Mouse (Mus musculus): ENCODE measurements at regions not wholly inside any gene's neighbourhood (a gene's known extent, or its start where the extent isn't known, plus 50 kb on each side); places are given as distances from the start of the nearest gene placed in this dataset.

GRCm38 (mm10) chr4:127421927-127422450 is 64.0 kb upstream of the Gjb5 start:
- H3K4me1 ChIP-seq (ENCODE audit: control insufficient read depth in 1 of 2, insufficient read depth in 2 of 2) = no peaks in the 10 kb centered on the region
- no peaks in the 10 kb centered on the region for H3K36me3 ChIP-seq (replicated peaks in 1 of 2; ENCODE audit: control insufficient read depth in 1 of 2, insufficient read depth in 1 of 2, low read length in 1 of 2)
- peaks cover 85% of the 10 kb centered on the region for H3K9me3 ChIP-seq (replicated peaks; ENCODE audit: low read length)
- H3K4me2 ChIP-seq (ENCODE audit: insufficient read depth, low read depth, poor library complexity, severe bottlenecking) = no peak overlapping the region
- DNase-seq (ENCODE audit: extremely low read depth) = no peak
- TF ChIP-seq CHD2 (IDR thresholded peaks at IDR 0.05; ENCODE audit: low read length) = no peak
- TF ChIP-seq TCF12 (IDR thresholded peaks at IDR 0.05; ENCODE audit: low read depth, low read length) = no peak
- no peak for TF ChIP-seq MAZ (IDR thresholded peaks at IDR 0.05; ENCODE audit: low read depth, low read length)
- TF ChIP-seq ZC3H11A (IDR thresholded peaks at IDR 0.05; ENCODE audit: low read depth, low read length) = no peak
- TF ChIP-seq POLR2AphosphoS2 (IDR thresholded peaks at IDR 0.05; ENCODE audit: low read depth, low read length) = no peak
- TF ChIP-seq E2F4 (IDR thresholded peaks at IDR 0.05; ENCODE audit: insufficient replicate concordance, low read depth, low read length) = no peak
- TF ChIP-seq CHD1 (IDR thresholded peaks at IDR 0.05; ENCODE audit: low read depth, low read length) = no peak
- no peak for TF ChIP-seq USF1 (IDR thresholded peaks at IDR 0.05; ENCODE audit: low read depth, low read length)
- no peak for TF ChIP-seq RAD21 (IDR thresholded peaks at IDR 0.05; ENCODE audit: low read depth, low read length)
- no peak for TF ChIP-seq SIN3A (IDR thresholded peaks at IDR 0.05; ENCODE audit: low read length)
- in situ Hi-C loops (cut with MboI; ENCODE audit: low pct_ligation_motif_present, low pct_unique_long_range_greater_than_20kb, low sequenced_read_pairs) (no loop called here), dilution Hi-C loops (cut with MboI; ENCODE audit: extremely low pct_ligation_motif_present, extremely low pct_unique_long_range_greater_than_20kb, low sequenced_read_pairs) (no loop called here)
- no peak overlapping the region for H3K4me3 ChIP-seq (replicated peaks in 1 of 3; ENCODE audit: low read depth in 2 of 3, low read length in 2 of 3, poor library complexity in 1 of 3)
- H3K27me3 ChIP-seq (replicated peaks) = no peaks in the 10 kb centered on the region
- H3K79me2 ChIP-seq (replicated peaks; ENCODE audit: control insufficient read depth, extremely low read depth, insufficient read depth, poor library complexity, severe bottlenecking) = no peaks in the 10 kb centered on the region
- no peak overlapping the region for H3K9ac ChIP-seq (ENCODE audit: insufficient read depth, low read depth)
- H3K27ac ChIP-seq (ENCODE audit: insufficient read depth, low read depth) = no peak overlapping the region

- Histone ChIP-seq H3K79me2 (replicated peaks; ENCODE audit: control insufficient read depth, extremely low read depth, insufficient read depth, poor library complexity, severe bottlenecking) (no peaks in the 10 kb centered on the region), H3K4me1 (ENCODE audit: control insufficient read depth in 1 of 2, insufficient read depth in 2 of 2) (no peaks in the 10 kb centered on the region), H3K4me3 (replicated peaks in 1 of 3; ENCODE audit: low read depth in 2 of 3, low read length in 2 of 3, poor library complexity in 1 of 3) (no peak overlapping the region), H3K27ac (ENCODE audit: insufficient read depth, low read depth) (no peak overlapping the region), H3K9me3 (replicated peaks; ENCODE audit: low read length) (peaks cover 85% of the 10 kb centered on the region), H3K27me3 (replicated peaks) (no peaks in the 10 kb centered on the region), H3K9ac (ENCODE audit: insufficient read depth, low read depth) (no peak overlapping the region), H3K36me3 (replicated peaks in 1 of 2; ENCODE audit: control insufficient read depth in 1 of 2, insufficient read depth in 1 of 2, low read length in 1 of 2) (no peaks in the 10 kb centered on the region), H3K4me2 (ENCODE audit: insufficient read depth, low read depth, poor library complexity, severe bottlenecking) (no peak overlapping the region)
- TF ChIP-seq ZC3H11A (IDR thresholded peaks at IDR 0.05; ENCODE audit: low read depth, low read length) (no peak), IRF4 (IDR thresholded peaks at IDR 0.05; ENCODE audit: low read depth, low read length) (no peak), JUN (IDR thresholded peaks at IDR 0.05; ENCODE audit: insufficient read depth, low read depth, low read length) (no peak), GABPA (IDR thresholded peaks at IDR 0.05; ENCODE audit: insufficient replicate concordance, low read depth, low read length) (no peak), PAX5 (IDR thresholded peaks at IDR 0.05; ENCODE audit: low read length) (no peak), MAZ (IDR thresholded peaks at IDR 0.05; ENCODE audit: low read depth, low read length) (no peak), NRF1 (IDR thresholded peaks at IDR 0.05; ENCODE audit: low read depth, low read length) (no peak), USF2 (conservative IDR thresholded peaks at IDR 0.05; ENCODE audit: low read depth, low read length) (no peak), MEF2A (IDR thresholded peaks at IDR 0.05; ENCODE audit: borderline replicate concordance, low read depth, low read length) (no peak), ELF1 (IDR thresholded peaks at IDR 0.05; ENCODE audit: low read depth, low read length) (no peak)
- in situ Hi-C loops (cut with MboI; ENCODE audit: low pct_ligation_motif_present, low pct_unique_long_range_greater_than_20kb, low sequenced_read_pairs) = no loop called here
- DNase-seq (ENCODE audit: extremely low read depth) = no peak
- dilution Hi-C loops (cut with MboI; ENCODE audit: extremely low pct_ligation_motif_present, extremely low pct_unique_long_range_greater_than_20kb, low sequenced_read_pairs) = no loop called here
Observed at GRCm38 (mm10) chr4:127421129-127421528, 63.1 kb upstream of the Gjb5 start.

Data from CH12.LX (cell line).